Mouse (Mus musculus): ENCODE measurements around the gene Cers2.

Cers2 gene

DNA sequence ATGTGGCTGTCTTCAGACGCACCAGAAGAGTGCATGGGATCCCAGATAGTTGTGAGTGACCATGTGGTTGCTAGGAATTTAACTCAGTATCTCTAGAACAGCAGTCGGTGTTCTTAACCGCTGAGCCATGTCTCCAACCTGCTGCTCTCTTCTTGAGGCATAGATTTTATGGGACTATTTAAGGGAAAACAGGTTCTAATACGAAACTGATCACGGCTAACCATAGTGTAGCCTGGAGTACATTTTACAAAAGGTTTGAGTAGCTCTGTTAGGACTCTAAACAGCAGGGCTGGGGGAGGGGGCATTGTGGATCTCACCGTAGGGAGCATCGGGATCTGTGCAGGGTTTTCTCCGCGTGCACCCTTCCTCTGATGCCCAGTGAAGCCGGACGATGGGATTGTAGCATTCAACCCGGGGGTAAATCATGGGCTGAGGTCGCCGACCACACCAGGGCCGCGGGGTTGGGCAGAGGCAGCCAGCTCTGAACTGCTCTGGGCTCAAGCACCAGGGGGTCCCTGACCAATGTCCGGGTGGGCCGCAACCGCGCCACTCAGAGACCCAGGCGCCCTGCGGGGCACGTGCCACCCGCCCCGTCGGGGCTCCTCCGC, at the start of gene Cers2:
Gene Cers2 (plus strand): TSS at position 306 of the 608 bp plus-strand sequence.
- DNase-seq (ENCODE audit: inconsistent age in 2 of 2, low spot score in 1 of 2), result no peak

DNA sequence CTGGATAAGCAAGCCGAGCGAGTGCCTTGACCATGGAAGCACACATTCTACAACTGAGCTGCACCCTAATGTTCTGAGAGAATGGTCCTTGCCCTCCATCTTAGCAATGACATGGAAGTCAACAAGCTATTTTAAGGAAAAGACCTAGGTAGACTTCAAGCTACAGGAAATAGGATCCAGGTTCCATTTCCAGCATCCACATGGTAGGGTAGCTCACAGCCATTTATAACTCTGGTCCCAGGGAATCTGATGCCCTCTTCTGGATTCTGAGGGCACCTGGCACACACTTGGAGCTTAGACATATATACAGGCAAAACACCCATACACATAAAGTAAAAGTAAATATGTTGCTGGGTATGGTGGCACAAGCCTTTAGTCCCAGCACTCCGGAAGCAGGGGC, 48.5 kb upstream of the Cers2 start:
- no peak for DNase-seq (ENCODE audit: inconsistent age in 2 of 2, low spot score in 1 of 2)

DNA sequence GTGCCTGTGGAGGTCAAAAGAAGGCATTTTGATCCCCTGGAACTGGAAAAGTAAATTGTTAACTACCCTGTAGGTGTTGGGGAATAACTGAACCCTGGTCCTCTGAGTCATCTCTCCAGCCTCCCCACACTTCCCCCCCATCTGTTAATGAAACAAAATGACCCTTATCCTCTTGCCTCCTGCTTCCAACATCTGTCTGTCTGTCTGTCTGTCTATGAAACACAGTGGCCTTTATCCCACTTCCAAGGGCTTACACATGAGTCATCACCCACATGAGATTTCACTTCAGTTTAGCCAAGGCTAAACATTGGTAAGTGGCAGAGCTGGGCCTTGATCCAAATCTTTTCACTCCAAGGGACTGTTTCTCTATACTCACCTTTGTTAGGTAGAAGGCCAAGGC, 46.7 kb upstream of the Cers2 start:
- peak; percentile 60 to 89 for DNase-seq (ENCODE audit: inconsistent age in 2 of 2, low spot score in 1 of 2)

DNA sequence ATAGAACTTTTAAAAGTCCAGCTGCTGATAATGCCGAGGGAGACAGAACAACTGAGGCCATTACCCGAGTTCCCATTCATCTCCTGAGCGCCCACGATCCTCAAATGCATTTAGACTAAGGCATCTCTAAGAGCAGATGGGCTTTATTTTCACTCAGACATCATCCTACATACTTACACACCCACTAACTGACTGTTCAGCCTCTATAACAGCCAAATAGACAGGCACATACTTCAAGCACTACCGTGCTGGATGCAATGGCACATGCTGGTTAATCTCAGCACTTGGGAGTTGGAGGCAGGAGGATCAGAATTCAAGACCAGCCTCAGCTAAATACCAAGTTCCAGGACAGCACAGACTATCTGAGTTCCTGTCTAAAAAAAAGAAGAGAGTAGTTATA, 44.8 kb upstream of the Cers2 start:
- no peak for DNase-seq (ENCODE audit: inconsistent age in 2 of 2, low spot score in 1 of 2)

DNA sequence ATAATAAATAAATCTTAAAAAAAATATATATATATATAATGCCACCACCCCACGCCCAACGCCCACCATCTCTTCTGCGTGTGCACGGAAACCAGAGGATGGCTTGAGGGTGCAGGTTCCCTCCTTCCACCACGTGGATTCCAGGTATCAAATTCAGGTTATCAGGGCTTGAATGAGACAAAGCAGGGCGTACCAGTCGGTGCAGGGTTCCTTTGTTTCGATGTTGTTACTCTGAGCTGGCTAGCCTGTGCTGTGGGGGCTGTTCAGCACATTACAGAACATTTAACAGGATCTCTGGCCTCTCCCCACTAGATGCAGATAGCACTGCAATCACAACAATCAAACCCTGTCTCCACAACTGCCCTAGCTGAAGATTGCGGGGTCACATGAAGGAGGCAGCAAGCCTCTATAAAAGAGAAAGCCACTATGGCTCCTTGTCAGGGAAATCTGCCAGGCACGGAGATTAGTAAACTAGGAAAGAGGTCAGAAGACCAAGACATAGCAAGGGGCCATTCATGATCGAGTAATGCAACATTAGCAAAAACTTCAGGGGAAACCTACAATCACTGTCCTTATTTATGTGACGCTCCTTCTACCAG, 43.7 kb upstream of the Cers2 start:
- peak in 1 of 2 experiments; percentile 47 for DNase-seq (ENCODE audit: inconsistent age in 2 of 2, low spot score in 1 of 2)

DNA sequence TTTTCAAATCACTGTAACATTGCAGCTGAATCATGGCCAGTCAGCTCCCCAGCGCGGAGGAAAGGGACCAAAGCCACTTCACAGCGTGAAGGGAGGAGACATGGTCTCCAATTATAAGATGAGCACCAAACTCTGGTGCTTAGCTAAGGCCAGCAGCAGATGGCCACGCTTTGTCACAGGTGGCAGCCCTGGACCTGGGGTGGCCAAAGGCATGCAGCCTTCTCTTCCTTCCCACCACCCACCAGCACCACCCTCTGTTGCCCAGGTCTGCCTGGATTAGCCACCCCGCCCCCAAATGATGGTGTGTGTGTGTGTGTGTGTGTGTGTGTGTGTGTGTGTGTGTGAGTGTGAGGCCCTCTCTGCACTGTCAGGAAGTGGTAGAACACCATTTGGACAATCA, 41.1 kb upstream of the Cers2 start:
- DNase-seq (ENCODE audit: inconsistent age in 2 of 2, low spot score in 1 of 2), result peak in 1 of 2 experiments; percentile 22

DNA sequence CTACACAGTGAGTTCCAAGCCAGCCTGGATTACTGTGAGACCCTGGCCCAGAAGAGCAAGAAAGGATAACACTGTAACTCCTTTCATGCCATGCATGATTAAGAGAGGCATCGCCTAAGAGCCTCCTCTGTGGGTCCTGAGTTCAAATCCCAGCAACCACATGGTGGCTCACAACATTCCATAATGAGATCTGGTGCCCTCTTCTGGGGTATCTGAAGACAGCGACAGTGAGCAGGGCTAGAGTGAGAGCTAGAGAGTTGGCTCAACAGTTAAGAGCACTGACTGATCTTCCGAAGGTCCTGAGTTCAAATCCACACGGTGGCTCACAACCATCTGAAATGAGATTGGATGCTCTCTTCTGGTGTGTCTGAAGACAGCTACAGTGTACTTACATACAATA, 40.1 kb upstream of the Cers2 start:
- DNase-seq (ENCODE audit: inconsistent age in 2 of 2, low spot score in 1 of 2), result no peak

DNA sequence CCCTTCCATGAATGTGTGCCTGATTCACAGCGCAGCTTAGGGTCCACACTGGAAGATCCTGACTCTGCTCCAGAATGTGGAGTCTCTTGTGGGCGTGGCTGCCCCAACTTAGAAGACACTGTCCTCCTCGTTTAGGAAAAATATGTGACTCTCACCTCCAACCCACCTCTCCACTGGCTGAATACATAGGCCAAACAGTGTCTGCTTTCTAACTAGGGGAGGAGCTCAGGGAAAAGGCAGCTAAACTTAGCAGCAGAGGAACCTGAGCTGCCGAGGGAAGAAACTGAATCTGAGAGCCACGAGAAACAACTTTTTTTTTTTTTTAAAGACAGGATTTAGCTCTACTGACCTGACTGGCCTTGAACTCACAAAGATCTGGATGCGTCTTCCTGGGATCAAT, 39.4 kb upstream of the Cers2 start:
- DNase-seq (ENCODE audit: inconsistent age in 2 of 2, low spot score in 1 of 2), result peak in 1 of 2 experiments; percentile 25

DNA sequence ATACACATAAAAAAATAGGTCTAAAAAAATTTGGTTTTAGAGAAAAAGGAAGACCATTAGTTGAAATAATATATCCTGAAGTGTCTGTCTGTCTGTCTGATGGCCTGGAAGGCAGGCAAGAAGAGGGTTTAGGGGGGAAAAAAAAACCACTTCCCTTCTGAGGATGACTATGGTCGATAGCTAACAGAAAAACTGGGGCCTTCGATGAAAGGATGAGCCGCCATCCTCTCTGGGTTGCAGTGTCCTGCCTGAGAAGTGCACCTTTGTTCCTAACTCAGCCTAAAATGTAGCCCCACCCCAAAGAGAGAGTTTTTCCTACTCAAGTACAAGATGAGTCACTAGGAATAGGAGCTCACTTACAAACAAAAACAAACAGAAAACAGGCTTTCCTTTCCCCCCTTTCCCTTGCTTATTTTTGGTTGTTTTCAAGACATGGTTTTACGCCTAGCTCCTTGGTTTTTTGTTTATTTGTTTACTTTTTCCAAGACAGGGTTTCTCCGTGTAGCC, 38.1 kb upstream of the Cers2 start:
- DNase-seq (ENCODE audit: inconsistent age in 2 of 2, low spot score in 1 of 2), result no peak

DNA sequence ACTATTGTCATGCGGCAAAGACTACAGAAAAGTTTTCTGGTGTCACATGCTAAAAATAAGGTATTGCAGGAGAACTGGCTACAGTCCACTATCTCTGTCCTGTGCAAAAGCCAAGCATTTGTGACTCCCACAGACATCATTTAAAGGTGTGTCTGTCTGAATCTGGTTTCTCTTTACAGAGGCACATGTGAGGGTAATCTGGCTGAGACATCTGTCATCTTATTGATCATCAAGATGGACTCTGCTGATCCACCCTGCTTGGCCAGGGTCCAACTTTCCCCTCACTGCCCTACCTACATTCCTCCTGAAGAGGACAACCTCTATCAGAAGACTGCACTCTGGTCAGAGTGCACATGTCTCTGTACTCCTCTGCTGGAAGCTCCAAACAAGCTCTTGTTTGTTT, 37.4 kb upstream of the Cers2 start:
- DNase-seq (ENCODE audit: inconsistent age in 2 of 2, low spot score in 1 of 2), result peak in 1 of 2 experiments; percentile 45

DNA sequence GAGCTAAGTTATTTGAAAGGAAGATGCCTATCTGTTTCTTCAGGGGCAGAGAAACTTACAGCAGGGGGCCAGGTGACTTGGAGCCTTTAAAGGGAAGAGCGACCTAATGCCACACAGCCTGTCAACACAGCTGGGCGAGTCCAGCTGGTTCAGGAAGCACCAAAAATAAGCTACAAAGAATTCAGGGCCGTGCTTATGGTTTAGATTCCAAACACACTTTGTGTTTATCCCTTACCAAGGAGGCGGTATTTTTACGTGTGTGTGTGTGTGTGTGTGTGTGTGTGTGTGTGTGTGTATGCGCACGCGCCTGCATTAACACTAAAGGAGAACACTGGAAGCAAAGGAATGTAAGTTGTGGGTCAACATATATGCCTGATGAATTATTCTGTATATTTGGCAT, 33.8 kb upstream of the Cers2 start:
- DNase-seq (ENCODE audit: inconsistent age in 2 of 2, low spot score in 1 of 2), result no peak

DNA sequence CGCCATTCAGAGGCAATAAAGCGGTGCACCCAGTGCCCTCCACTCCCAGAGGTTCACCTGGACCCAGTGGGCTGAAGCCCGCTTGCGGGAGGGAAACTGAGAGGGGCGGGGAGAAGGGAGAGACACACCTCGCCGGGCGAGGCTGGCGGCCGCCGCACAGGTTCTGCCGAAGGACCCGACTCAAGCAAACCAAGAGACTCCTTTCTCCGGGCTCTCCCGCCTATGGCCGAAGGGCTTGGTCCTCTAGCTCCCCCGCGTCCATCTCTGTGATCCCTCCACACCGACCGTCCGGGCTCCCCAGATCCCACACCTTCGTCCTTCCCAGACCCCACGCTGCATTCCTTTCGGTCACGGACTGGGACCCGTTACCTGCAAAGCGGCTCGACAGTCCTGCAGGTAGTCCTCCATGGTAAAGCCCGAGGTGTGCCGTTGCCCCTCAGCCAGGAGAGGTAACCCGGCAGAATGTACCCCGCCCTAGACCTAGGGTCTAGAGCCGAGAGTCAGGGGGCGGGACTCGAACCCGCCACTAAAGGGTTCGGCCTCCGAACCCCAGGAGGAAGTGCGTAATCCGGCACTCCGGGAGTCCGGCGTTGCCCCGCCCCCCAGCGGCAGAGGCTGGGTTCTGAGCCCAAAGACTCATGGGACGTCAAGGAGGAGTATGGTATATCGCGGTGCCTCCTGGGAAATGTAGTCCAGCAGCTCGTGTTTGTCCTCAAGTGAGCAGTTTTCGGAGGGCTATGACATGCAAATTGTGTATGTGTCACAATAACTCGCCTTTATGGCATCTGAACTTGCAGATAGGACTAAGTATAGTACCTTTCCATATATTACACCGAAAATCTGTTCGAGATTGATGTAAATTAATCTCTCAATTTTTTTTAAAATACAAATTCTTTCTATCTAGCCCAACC, 33.1 kb upstream of the Cers2 start, which contains the start of the genes Mindy1 and Prune1:
Gene Mindy1 (plus strand): TSS at position 130 of the 911 bp plus-strand sequence.
Gene Prune1 (minus strand): TSS at position 861 of the 911 bp plus-strand sequence.
- peak; percentile 99 for DNase-seq (ENCODE audit: inconsistent age in 2 of 2, low spot score in 1 of 2)

DNA sequence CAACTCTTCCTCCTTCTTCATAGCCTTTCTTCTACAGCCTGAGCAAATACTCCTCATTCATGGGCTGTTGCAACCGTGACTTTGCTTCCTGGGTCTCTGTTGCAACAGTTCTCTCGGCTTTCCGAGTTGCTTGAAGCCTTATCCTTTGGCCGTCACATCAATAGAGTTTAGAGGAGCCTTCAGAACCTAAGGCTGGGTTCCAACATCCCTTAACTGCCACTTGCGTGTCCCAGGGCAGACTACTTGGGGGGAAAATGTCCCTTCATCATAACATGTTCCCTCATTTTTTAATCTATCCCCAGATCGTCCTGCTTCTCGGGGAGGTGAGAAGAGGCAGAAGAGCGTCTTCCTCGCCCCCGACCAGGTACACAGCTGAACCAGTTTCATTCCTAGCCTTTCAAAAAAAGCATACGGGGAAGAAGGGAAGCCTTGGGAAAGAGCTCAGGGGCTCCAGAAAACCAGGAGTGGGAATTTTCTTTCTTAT, 32.2 kb upstream of the Cers2 start:
- peak; percentile 53 to 93 for DNase-seq (ENCODE audit: inconsistent age in 2 of 2, low spot score in 1 of 2)

DNA sequence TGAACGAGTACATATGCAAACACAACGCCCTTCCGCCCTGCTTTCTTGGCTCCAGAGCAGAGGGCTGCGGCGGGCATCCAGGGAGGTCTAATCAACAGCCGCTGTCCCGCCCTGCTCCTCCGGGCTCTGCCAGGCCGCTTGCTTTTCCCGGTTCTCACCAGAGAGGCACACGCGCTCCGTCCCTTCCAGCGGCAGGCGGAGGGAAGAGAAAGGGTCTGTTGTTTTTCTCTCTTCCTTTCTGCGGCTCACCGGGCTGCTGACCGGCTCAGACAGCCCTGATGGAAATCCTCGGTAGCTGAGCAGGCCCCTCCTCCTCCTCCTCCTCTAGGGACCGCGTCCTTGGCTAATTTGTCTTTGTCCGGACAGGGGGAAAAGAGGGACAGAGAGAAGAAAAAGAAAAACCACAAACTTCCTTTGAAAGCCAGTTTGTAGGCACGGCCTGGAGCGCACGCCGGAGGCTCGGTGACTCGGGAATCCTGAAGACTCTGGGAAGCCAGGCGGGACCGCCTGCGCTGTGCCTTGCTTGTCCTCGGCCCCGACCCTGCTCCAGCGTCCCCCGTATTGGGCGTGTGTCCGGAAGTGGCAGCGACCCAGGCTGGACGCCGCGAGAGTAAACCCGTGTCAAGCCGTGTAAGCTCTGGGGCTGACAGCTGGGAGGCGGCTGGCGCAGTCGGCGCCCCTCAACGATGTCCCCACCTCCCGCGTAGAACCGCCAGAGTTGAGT, 31.6 kb upstream of the Cers2 start:
- peak; percentile 84 to 95 for DNase-seq (ENCODE audit: inconsistent age in 2 of 2, low spot score in 1 of 2)

DNA sequence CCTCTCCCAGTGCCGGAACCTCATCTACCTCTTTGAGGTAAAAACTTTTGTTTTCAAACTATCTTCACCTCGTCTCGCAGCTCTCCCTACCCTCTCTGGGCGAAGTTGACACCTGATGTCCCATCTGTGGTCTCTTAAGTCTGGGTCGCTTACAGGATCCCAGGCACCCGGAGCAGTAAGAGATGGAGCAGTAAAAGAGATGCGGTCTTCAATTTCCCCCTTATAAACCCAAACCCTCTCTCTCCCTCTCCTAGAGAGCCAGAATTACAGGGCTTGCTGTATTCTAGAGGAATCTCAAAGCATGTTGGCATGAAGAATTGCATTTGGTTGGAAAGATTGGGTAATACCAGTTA, 31.0 kb upstream of the Cers2 start:
- no peak for DNase-seq (ENCODE audit: inconsistent age in 2 of 2, low spot score in 1 of 2)

DNA sequence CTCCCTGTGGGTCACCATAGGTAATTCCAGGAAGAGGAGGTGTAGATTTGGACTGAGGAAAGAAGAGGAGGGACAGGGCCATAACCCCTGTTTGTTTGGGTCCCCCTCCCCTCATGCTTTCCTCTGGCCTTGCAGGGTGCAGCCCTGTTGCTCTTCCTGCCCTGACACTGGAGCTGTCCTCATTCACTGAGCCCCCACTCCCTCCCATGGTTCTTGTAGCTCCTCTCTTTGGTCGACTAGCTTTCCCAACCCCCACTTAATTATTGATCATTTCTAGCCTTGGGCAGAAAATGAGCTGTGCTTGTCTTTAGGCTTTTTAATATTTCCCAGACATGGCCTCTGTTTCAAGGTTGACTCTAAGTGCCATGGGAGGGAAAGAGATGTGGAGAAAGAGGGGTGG, 30.5 kb upstream of the Cers2 start:
- peak; percentile 47 to 81 for DNase-seq (ENCODE audit: inconsistent age in 2 of 2, low spot score in 1 of 2)

DNA sequence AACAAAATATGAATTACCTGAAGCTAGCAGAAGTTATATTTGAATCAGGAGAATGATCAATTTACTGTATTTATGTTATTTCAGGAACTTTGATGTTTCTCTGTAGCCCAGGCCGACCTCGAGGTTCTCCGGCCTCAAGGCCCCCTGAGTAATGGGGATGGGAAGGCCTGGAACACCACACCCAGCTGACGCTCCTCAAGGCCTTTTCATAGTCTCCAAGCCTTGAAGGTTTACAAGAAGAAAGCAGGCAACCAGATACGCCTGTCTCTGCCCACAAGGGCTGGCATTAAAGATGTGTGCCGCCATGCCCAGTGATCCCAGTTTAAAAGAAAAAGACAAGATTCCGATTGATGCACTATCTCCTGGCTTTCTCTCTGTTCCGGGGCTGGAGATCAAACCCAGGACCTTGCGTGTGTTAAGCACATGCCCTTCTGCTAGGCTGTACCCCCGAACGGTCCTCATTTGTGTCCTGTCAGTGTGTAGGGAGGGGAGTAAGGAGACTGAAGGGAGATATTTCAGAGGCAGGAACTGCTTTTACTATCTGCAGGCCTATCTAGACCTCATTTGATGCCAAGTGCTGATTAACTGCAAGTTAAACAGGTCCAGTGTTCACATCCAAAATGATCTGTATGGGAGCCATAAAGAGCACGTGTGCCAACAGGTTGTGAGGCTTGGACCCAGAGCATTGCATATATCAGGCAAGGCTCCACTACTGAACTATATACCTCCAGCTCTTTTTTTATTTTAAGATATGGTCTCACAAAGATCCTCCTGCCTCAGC, 29.9 kb upstream of the Cers2 start:
- DNase-seq (ENCODE audit: inconsistent age in 2 of 2, low spot score in 1 of 2), result peak; percentile 75 to 90

DNA sequence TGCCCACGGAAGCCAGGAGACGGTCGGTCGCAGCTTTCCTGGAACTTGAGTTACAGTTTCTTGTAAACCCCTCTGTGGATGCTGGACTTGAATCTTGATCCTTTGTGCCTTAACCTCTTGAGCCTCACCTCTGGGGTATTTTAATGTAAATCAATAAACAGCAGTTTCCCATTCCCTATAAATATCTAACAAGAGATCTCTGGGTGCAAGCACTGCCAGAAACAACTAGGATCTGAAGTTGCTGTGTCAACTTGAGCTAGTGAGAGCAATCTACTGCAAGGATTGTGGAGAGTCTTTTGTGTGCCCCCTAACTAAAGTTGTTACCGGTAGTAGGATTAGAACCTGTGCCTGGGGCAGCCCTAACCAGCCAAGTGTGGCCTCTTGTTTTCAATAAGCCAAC, 29.2 kb upstream of the Cers2 start:
- peak in 1 of 2 experiments; percentile 59 for DNase-seq (ENCODE audit: inconsistent age in 2 of 2, low spot score in 1 of 2)

DNA sequence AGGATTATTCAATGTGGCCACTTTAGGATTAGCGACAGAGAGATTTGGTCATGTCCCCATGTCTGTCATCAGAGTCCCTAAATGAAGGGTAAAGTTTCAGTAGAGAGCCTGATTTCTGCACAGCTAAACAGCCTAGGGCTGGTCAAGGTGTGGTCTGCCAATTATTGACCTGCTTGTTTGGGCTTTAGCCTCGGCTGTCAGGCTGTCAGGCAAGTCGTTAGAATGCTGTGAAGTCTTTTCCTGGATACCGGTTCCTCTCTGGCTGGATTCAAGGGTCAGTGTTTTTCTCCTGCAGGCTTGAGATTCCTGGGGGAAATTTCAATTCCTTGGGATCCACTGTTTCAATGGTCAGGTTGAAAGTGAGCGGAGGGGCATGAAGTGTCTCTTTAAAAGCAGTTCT, 28.6 kb upstream of the Cers2 start:
- DNase-seq (ENCODE audit: inconsistent age in 2 of 2, low spot score in 1 of 2), result peak in 1 of 2 experiments; percentile 35

DNA sequence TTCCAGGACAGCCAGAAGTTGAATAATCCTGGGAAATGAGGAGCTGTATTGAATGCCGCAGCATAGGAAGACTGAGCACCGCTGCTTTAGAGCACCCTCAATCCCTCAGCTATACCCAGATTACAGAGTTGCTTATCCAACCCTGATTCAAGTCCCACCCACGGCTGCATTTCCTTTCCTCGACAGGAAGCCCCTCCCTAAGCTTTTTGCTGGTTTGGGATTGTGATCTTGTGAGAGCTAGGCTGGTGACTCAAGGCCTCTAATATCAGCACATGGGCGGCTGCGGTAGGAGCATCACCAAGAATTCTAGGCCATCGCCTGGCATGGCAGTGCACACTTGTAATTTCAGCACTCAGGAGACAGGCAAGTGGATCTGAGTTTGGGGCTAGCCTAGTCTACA, 28.1 kb upstream of the Cers2 start:
- DNase-seq (ENCODE audit: inconsistent age in 2 of 2, low spot score in 1 of 2), result peak; percentile 46 to 62
